Mouse (Mus musculus): ENCODE data around the gene Ogn. TPM values are rescaled to one million over a fixed set of nuclear protein-coding genes. Genes with fewer than 3 reads are reported as not detected.
A peak's percentile ranks its signal among the peaks of the same experiment; 100 is the strongest.
"Not testable (repeated sequence)": the region's sequence is repeated elsewhere in the genome, so short reads cannot be mapped to it uniquely, and the experiment has no call there.

Gene Ogn
- 40.3 and 45.5 TPM in 2 replicates for total RNA-seq (2021)
- long read RNA-seq, experiment 1, transcript Ogn-201 (7 exons, 2,566 nt) = major isoform, 5 of 9 reads
- long read RNA-seq, experiment 1, partial matches to known transcripts = 3 of 9 reads
- long read RNA-seq, experiment 1, other reads (novel, unspliced or antisense) = 1 of 9 reads
- long read RNA-seq, experiment 2, partial matches to known transcripts = 2 of 4 reads
- long read RNA-seq, experiment 2, other reads (novel, unspliced or antisense) = 0 of 4 reads

- DNase-seq = peak; percentile 23
These were observed at the start of gene Ogn for GRCm38 (mm10) chr13:49607714-49608113. Gene Ogn, plus strand, starts transcription at chr13:49608046.

GRCm38 (mm10) chr13:49559185-49559584 lies 48.7 kb upstream of the Ogn start:
- peak; percentile 63 for DNase-seq

GRCm38 (mm10) chr13:49560886-49561285 lies 47.0 kb upstream of the Ogn start:
- no peak for DNase-seq

- no peak for DNase-seq
These were observed 43.5 kb upstream of the Ogn start for GRCm38 (mm10) chr13:49564347-49564746.

- DNase-seq = no peak
These were observed 37.5 kb upstream of the Ogn start for GRCm38 (mm10) chr13:49570371-49570770.

GRCm38 (mm10) chr13:49571418-49571817 lies 36.4 kb upstream of the Ogn start:
- no peak for DNase-seq

GRCm38 (mm10) chr13:49581541-49582530 lies 26.0 kb upstream of the Ogn start, which contains the start of gene Omd:
Gene Omd, plus strand, starts transcription at chr13:49582462.
- no peak for DNase-seq

GRCm38 (mm10) chr13:49583859-49584258 lies 24.0 kb upstream of the Ogn start:
- no peak for DNase-seq

- no peak for DNase-seq
These were observed 23.4 kb upstream of the Ogn start for GRCm38 (mm10) chr13:49584307-49585005.

GRCm38 (mm10) chr13:49586062-49586461 lies 21.8 kb upstream of the Ogn start:
- no peak for DNase-seq

- DNase-seq = not testable (repeated sequence)
These were observed 5.3 kb upstream of the Ogn start for GRCm38 (mm10) chr13:49602541-49602940.

- DNase-seq = no peak
These were observed 4.2 kb upstream of the Ogn start for GRCm38 (mm10) chr13:49603603-49604002.

- DNase-seq = no peak
These were observed 910 bp downstream of the Ogn start for GRCm38 (mm10) chr13:49608589-49609322.

GRCm38 (mm10) chr13:49617021-49617420 lies 9.2 kb downstream of the Ogn start:
- DNase-seq = no peak

- no peak for DNase-seq
These were observed 10.5 kb downstream of the Ogn start for GRCm38 (mm10) chr13:49618365-49618764.

GRCm38 (mm10) chr13:49623216-49623615 lies 15.4 kb downstream of the Ogn start:
- DNase-seq = peak; percentile 25

GRCm38 (mm10) chr13:49628167-49628566 lies 20.3 kb downstream of the Ogn start:
- no peak for DNase-seq

- no peak for DNase-seq
These were observed 21.2 kb downstream of the Ogn start for GRCm38 (mm10) chr13:49629076-49629475.

GRCm38 (mm10) chr13:49639965-49640364 lies 32.1 kb downstream of the Ogn start:
- no peak for DNase-seq

GRCm38 (mm10) chr13:49642650-49643049 lies 34.8 kb downstream of the Ogn start:
- DNase-seq = peak; percentile 53

- DNase-seq = no peak
These were observed 36.0 kb downstream of the Ogn start for GRCm38 (mm10) chr13:49643669-49644362.

Measured in adrenal gland, postnatal 14 days (tissue).